Mouse (Mus musculus) common myeloid progenitor, adult 5-6 weeks (primary cell): Measurements from ENCODE around the gene Eif4g3. TPM values are rescaled to one million over a fixed set of nuclear protein-coding genes. Genes with fewer than 3 reads are reported as not detected.

Experiments used
- ATAC-seq: replicated peaks from 2 replicates; pipeline ENCODE4 v1.8.0; 2016; ENCODE audit warnings: low read depth, mild to moderate bottlenecking, moderate TSS enrichment, inconsistent platforms; ENCODE audit not compliant: poor library complexity, severe bottlenecking
- total RNA-seq: library from RNA; stranded (forward); fragments of 200-1000, 187-1606 nt; gene quantifications from 2 replicates; pipeline ENCODE4 v1.2.3, GENCODE M21; 2017

The Eif4g3 gene
- total RNA-seq, 1 experiment from 2014 or later = 51.2 TPM

DNA sequence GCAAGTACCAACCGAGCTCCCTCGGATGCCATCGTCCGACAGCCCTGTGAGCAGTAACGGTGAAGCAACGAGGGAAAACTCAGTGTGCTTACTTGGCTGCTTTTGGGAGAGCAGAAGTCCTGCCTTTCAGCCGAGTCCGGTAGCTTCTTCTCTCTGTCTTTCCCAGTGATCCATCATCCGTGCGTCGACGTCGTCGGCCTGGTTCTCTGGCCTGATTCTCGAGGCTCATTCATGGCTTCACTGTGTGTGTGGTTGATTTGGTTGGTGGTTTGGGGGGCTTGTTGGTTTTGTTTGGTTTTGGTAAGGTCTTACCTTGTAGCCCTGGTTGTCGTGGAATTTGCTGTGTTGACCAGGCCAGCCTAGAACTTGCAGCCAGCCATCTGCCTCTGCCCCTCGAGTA is 145.0 kb downstream of the Eif4g3 start:
- no peak for ATAC-seq

DNA sequence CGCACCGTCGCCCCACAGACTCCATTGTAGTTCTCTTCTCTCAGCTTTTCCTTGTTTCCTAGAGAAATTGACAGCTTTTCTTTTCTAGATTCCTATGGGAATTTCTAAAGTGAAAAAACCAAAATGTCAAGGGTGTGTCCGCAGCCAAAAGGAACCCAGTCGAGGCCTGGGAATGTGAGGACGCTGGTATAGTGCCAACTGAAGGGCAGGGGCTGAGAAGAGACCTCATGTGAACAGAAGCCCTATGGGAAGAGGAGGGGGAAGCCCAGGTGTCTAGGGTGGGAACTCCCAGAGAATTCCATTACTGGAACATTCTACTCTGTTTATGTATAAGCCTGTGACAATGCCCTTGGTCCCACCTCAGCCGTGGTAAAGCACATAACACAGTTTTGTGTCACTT is 145.4 kb downstream of the Eif4g3 start:
- ATAC-seq = no peak

DNA sequence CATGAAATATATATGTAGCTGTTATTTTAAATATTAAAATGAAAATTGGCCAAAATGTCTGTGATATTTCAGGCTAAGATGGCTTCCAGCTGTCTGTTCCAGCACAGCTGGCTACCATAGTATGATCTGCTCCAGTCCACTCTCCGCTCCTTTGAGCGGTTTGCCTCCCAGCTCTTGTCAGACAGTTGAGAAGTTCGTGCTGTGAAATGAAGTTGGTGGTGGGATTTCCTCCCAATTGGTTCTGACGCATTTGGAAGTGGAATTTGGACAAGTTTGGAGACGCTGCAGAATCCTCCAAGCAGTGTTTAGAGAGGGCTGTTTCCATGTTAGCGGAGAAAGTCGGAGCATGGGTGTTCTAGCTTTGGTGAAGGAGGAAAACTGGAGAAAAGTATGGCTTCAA is 148.5 kb downstream of the Eif4g3 start:
- no peak for ATAC-seq

DNA sequence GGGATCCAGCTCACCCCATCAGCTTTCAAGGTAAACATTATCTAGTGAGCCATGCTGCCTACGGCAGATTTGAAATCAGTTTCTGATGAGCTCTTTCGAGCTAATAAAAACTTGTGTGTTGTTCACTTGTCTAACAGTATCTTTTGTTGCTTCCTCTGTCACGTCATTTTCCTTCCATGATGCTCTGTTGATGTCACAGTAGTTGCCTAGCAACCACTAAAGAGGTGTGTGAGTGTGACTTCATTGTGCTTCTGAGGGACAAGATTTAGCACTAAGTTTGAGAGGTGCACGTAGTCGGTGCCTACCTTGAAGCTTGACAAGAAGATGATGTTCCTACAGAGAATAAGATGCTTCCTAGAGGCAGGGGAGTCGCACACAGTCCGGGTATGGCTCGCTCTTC is 154.4 kb downstream of the Eif4g3 start:
- ATAC-seq = no peak

DNA sequence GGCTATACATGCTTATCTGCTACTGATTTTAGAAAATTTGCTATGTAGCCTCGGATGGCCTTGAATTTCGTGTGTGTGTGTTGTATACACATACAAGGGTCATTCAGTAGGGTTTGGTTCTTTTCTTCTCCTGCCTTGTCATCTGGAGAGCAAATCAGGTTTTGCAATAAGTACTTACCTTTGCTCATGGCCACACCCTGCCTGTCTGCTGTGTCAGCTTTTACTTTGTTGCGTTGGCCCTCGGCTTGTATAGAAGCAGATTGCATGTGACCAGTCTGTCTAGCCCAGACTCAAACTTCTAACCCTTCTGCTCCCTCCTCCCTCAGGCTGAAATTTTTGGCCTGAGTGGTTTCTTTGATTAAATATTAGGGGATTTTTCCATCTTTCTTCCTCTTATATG is 157.2 kb downstream of the Eif4g3 start:
- no peak for ATAC-seq

GRCm38 (mm10) chr4:138151226-138151625 is 158.4 kb downstream of the Eif4g3 start:
- no peak for ATAC-seq

DNA sequence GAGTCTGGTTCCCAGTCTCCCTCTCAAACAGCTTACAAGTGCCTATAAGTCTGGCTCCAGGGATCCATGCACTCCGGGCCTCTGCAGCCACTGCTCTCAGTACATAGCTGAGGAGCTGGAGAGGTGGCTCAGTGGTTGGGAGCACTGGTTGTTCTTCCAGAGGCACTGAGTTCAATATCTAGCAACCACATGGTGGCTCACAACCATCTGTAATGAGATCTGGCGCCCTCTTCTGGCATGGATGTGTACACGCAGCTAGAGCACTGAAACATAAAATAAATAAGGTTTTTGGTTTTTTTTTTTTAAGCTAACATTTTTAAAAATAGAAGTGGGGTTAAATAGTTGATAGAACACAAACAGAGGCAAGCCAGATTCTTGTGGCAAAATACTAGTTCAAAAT is 161.2 kb downstream of the Eif4g3 start:
- peak; percentile 58 for ATAC-seq

GRCm38 (mm10) chr4:138160918-138161317 is 168.1 kb downstream of the Eif4g3 start:
- no peak for ATAC-seq

GRCm38 (mm10) chr4:138161550-138161949 is 168.7 kb downstream of the Eif4g3 start:
- ATAC-seq = no peak

GRCm38 (mm10) chr4:138163836-138164235 is 171.0 kb downstream of the Eif4g3 start:
- no peak for ATAC-seq

DNA sequence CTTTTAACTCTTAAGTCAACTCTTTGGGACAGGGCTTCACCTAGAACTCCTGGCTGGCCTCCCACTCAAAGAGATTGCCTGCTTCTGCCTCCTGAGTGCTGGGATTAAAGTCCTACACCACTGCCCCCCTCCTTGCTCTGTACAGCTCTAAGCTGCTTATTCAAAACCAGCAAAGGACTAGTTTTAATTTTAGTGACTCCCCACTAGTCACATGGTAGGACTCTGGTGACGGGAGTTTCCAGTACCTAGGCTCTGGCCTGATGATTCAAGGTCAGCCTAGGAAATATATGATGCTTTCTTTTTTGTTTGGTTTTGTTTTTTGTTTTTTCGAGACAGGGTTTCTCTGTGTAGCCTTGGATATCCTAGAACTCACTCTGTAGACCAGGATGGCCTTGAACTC is 172.0 kb downstream of the Eif4g3 start:
- ATAC-seq = no peak

DNA sequence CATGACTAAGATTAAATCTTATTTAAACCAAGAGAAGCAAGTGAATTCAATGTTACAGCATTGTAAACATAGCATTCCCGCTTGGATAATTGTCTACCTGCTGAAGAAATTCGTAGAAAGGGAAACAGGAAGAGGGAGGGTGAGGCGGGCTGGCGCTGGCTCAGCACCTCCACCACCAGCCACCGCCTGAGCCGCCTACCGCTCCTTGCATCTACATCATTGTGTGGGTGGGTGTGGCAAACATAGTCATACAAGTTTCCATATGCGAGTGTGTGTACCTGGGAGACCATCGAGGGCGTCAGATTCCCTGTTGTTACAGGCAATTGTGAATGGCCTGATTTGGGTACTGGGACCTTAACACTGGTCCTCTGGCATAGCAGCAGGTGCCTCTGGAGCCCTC is 173.7 kb downstream of the Eif4g3 start:
- ATAC-seq = no peak

DNA sequence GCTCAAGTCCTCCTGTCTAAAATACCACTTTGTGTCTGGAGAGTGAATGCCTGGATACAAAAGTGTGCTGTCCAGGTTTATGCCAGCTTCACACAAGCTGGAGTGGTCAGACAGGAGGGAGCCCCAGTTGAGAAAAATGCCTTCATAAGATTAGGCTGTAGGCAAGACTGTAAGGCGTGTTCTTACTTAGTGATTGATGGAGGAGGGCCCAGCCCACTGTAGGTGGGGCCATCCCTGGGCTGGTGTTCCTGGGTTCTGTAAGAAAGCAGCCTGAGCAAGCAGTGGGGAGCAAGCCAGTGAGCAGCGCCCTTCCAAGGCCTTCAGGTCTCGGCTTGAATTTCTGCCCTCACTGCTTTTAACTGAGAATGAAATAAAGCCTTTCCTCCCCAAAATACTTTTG is 175.3 kb downstream of the Eif4g3 start:
- no peak for ATAC-seq

GRCm38 (mm10) chr4:138169420-138169819 is 176.6 kb downstream of the Eif4g3 start:
- no peak for ATAC-seq

- ATAC-seq = peak; percentile 71
These were observed 179.9 kb downstream of the Eif4g3 start for GRCm38 (mm10) chr4:138172686-138173085.

DNA sequence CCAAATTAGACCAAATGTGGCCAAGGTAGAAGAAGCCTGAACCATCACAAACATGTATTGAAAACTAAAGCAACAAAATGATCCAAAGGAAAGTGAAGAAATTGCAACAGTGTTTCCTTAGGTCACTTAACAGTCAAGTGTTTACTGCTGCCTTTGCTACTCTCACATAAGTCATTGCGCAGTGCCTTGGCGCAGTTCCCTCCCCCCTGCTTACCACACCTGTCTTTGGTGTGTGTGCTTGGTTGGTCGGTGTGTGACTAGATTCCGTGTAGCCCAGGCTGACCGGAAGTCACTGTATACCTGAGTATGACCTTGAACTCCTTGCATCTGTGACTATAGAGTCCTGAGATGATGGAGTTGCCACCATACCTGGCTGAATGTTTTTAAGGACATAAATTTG is 186.6 kb downstream of the Eif4g3 start:
- ATAC-seq = no peak

- ATAC-seq = no peak
These were observed 187.9 kb downstream of the Eif4g3 start for GRCm38 (mm10) chr4:138180719-138181118.

DNA sequence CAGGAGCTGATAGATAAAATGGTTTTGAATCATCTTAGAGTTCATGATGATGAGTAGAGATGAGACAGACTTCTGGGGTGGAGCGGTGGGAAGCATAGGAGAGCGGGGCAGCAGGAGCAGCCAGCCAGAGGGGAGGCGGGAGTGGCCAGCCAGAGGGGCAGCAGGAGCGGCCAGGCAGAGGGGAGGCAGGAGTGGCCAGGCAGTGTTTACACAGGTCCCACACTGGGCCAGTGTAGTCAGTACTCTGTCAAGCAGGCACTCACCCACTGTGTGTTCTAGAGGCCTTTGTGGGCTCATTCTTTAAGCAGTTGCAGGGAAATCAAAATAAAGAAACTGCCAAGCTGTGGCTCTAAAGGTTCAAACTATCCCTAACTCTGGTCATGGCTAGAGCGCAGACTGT is 191.2 kb downstream of the Eif4g3 start:
- no peak for ATAC-seq

DNA sequence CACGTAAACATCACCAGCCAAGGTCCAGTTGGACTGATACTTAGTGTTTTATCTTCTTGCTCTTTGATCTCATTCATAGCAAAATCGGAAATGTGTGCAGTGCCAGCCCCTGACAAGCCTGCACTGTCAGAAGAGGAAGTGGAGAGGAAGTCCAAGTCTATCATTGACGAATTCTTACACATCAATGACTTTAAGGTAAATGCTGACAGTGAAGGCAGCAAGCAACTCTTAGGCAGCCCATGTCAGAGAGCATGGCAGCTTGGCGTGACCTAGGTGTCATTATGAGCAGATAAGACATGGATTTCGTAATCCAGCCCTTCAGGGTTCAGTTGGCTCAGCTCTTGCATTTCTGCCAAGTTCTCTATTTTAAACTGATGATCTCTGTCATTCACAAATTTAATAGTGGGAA is 191.8 kb downstream of the Eif4g3 start:
- ATAC-seq = no peak

DNA sequence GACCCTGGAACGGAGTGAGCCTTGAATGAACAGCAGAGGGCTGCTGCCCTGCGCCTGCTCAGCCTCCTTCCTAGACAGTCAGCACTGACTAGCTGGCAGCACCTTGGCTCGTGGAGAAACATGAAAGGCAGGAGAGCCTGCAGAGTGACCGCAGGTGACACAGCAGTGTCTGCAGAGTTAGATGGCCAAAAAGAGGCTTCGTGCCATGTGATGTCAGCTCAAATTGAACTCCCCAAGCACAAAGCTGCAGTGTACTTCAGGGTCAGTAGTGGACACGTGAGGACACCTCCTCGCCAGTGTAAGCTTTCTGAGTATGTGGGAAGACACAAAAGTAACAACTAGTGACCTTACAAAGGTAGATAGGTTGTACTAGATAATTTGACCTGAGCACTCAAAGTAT is 193.1 kb downstream of the Eif4g3 start:
- no peak for ATAC-seq

- ATAC-seq = peak; percentile 22; the same call in 1 of the 2 replicates
These were observed 195.2 kb downstream of the Eif4g3 start for GRCm38 (mm10) chr4:138187995-138188394.

GRCm38 (mm10) chr4:138192561-138192960 is 199.7 kb downstream of the Eif4g3 start:
- no peak for ATAC-seq

DNA sequence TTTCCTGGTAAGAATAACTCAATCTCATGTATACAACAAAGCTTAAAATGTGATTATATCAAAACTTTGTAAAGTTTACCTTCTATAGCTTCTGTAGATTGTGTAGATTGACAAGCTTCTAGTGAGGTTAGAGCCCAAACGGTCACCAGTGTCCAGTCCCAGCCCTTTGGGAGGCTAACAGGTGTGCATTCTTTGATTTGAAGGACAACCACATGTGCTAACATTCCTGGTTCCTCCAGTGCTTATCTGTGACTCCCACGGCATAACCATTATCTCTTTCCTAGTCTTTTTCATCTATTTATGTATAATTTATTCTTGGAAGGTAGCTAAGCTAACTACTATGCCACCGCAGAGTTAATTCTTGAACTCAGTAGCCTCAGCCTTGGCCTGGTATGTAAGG is 207.9 kb downstream of the Eif4g3 start:
- ATAC-seq = no peak
